ENCODE assay signal across 10 mouse cellular contexts in the genomic region with DNA sequence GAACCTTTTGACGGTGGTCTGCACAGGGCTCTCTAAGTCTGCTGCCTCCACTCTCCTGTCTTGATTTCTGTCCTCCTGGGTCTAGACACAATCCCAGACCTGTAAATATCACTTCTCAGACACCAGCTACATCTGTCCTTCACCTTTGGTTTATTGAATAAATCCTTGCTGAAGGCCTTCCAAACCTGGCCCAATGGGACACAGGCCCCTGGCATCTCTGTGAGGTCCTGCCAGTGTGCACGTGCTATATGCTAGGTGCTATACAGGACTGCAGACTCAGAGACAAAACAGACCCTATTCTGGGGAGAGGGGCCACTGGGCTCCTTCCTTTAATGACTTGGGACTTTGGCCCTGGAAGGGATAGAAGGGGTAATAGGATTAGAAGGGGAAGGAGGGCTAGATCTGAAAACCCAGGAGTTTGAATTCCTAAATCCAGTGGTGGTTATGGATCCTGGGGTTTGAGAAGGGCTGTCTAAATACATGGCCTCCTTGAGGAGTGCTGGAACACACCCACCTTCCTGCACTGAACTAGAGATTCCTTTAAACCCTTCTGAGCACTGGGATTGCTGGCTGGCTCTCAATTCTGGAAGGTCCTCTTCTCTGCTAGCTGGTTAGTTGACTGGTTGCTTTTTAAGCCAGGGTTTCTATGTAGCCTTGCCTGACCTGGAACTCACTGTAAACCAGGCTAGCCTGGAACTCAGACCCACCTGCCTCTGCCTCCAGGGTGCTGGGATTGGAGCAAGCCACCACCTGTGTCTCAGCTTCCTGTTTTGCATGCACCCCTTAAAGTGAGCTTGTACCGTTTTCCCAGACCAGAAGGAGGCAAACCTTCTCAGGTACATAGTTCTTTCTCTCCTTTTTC. TPM values are rescaled to one million over a fixed set of nuclear protein-coding genes. Genes with fewer than 3 reads are reported as not detected.
A peak's percentile ranks its signal among the peaks of the same experiment; 100 is the strongest.
DNase-seq lines count a peak whose midpoint lies in the region; ATAC-seq and TF ChIP-seq lines count a peak whose summit lies in the region.
"Had no signal": no experiment of that assay in that cellular context is flagged by ENCODE, and none has a peak within 500 bp of the region (broad histone marks: within the 10 kb centered on the region; RNA-seq: fewer than 3 reads in every experiment).

No protein-coding gene starts in this region.

- TF ChIP-seq POLR2A in lung, adult 2 months (IDR thresholded peaks at IDR 0.05; ENCODE audit: borderline replicate concordance, extremely low read depth, low read depth, low read length) = peak; percentile 28; the same call in 1 of the 2 replicates

- no peak overlapping the region for H3K9ac ChIP-seq in intestine, embryonic 16.5 days (ENCODE audit: low read depth, low read length)
- no peak overlapping the region for H3K9ac ChIP-seq in stomach, embryonic 16.5 days (ENCODE audit: low read length)
- H3K9ac ChIP-seq: liver, embryonic 14.5 days had no signal

- no peaks in the 10 kb centered on the region for H3K27me3 ChIP-seq in intestine, embryonic 16.5 days (replicated peaks; ENCODE audit: control insufficient read depth, insufficient read depth, low read length)
- no peaks in the 10 kb centered on the region for H3K27me3 ChIP-seq in stomach, embryonic 16.5 days (ENCODE audit: control insufficient read depth, insufficient read depth, low read length)

- WGBS in lung, adult 2 months = 62% methylated on average over 3 of the region's 3 CpGs
- WGBS in intestine, embryonic 16.5 days = 64% methylated on average over 3 of the region's 3 CpGs
- 59% methylated on average over 3 of the region's 3 CpGs for WGBS in stomach, embryonic 16.5 days

- peaks cover 30% of the 10 kb centered on the region for H3K4me1 ChIP-seq in lung, adult 2 months (ENCODE audit: control insufficient read depth, insufficient read depth, low read length)
- peaks cover 34% of the 10 kb centered on the region for H3K4me1 ChIP-seq in intestine, embryonic 16.5 days (ENCODE audit: control insufficient read depth, insufficient read depth, low read length)
- H3K4me1 ChIP-seq in stomach, embryonic 16.5 days (ENCODE audit: control insufficient read depth, insufficient read depth, low read length) = peaks cover 29% of the 10 kb centered on the region

- no peaks in the 10 kb centered on the region for H3K9me3 ChIP-seq in intestine, embryonic 16.5 days (ENCODE audit: control insufficient read depth, low read length)
- no peaks in the 10 kb centered on the region for H3K9me3 ChIP-seq in stomach, embryonic 16.5 days (replicated peaks; ENCODE audit: control insufficient read depth, low read length)

- H3K4me2 ChIP-seq in intestine, embryonic 16.5 days (ENCODE audit: low read depth, low read length) = no peak overlapping the region
- H3K4me2 ChIP-seq in stomach, embryonic 16.5 days (ENCODE audit: low read depth, low read length) = no peak overlapping the region

- H3K4me3 ChIP-seq in lung, adult 2 months (replicated peaks; ENCODE audit: extremely low read depth, low read depth, low read length) = no peak overlapping the region
- no peak overlapping the region for H3K4me3 ChIP-seq in intestine, embryonic 16.5 days (ENCODE audit: low read length)
- no peak overlapping the region for H3K4me3 ChIP-seq in stomach, embryonic 16.5 days (replicated peaks; ENCODE audit: low read length)

- peaks cover 27% of the 10 kb centered on the region for H3K36me3 ChIP-seq in intestine, embryonic 16.5 days (ENCODE audit: control insufficient read depth, insufficient read depth, low read length)
- H3K36me3 ChIP-seq in stomach, embryonic 16.5 days (ENCODE audit: control insufficient read depth, insufficient read depth, low read length) = peaks cover 26% of the 10 kb centered on the region

- DNase-seq in adrenal gland, adult 18-20 months (ENCODE audit: low spot score in 2 of 2) = peak; percentile 20
- DNase-seq in adrenal gland, postnatal 25 days = no peak
- DNase-seq in lung, adult 2 months = peak; percentile 30
- no peak for DNase-seq in lung, postnatal 10 days
- no peak for DNase-seq in right cerebral cortex, postnatal 36 days (ENCODE audit: low spot score in 2 of 2)
- no peak for DNase-seq in gastrocnemius, postnatal 4 days (ENCODE audit: low spot score in 2 of 2)
- DNase-seq: right cerebral cortex, postnatal 4 days had no signal

- peak overlapping the region; percentile 6; the same call in 1 of the 2 replicates for H3K27ac ChIP-seq in intestine, embryonic 16.5 days (ENCODE audit: low read length)
- peak overlapping the region; percentile 77 for H3K27ac ChIP-seq in stomach, embryonic 16.5 days (ENCODE audit: low read length)
- H3K27ac ChIP-seq: liver, embryonic 14.5 days had no signal

- TF ChIP-seq CTCF in lung, adult 2 months (IDR thresholded peaks at IDR 0.05; ENCODE audit: insufficient read depth, low read length) = no peak

- ATAC-seq in intestine, embryonic 16.5 days = no peak
- ATAC-seq in stomach, embryonic 16.5 days (ENCODE audit: insufficient read depth, low FRiP score) = no peak

RNA-seq across cellular contexts. Expression of a gene that starts 15.4 kb away (rescaled TPM):
- total RNA-seq in adrenal gland, adult 18-20 months (2021) = 10 to 100 TPM; 46.5 to 56.8 TPM
- total RNA-seq in adrenal gland, postnatal 25 days (2021) = 50.9 and 52.6 TPM in 2 replicates
- polyA plus RNA-seq in lung, adult 2 months (2012; rRNA removed) = 87.2 and 115 TPM in 2 replicates
- 10.1 and 13.7 TPM in 2 replicates for polyA plus RNA-seq in intestine, embryonic 16.5 days (2015; fragmentation: Nextera tagmentation; extraction: Ambion mirVana)
- polyA plus RNA-seq in stomach, embryonic 16.5 days (2015; fragmentation: Nextera tagmentation; extraction: Ambion mirVana) = 11.8 and 16.2 TPM in 2 replicates
- total RNA-seq in gastrocnemius, postnatal 4 days (2021) = 10 to 100 TPM; 40.4 to 41.4 TPM

RNA-seq across cellular contexts. Expression of a gene that starts 56.1 kb away (rescaled TPM):
- 10 to 100 TPM; 56.9 to 64.9 TPM for total RNA-seq in adrenal gland, adult 18-20 months (2021)
- total RNA-seq in adrenal gland, postnatal 25 days (2021) = 50.3 and 61.0 TPM in 2 replicates
- polyA plus RNA-seq in lung, adult 2 months (2012; rRNA removed) = 21.5 and 27.1 TPM in 2 replicates
- polyA plus RNA-seq in intestine, embryonic 16.5 days (2015; fragmentation: Nextera tagmentation; extraction: Ambion mirVana) = 53.9 and 64.5 TPM in 2 replicates
- 98.1 and 105 TPM in 2 replicates for polyA plus RNA-seq in stomach, embryonic 16.5 days (2015; fragmentation: Nextera tagmentation; extraction: Ambion mirVana)
- total RNA-seq in gastrocnemius, postnatal 4 days (2021) = 10 to 100 TPM; 34.8 to 37.9 TPM

RNA-seq across cellular contexts. Expression of a gene that starts 56.3 kb away (rescaled TPM):
- 1 to 10 TPM; 8.1 to 8.3 TPM for total RNA-seq in adrenal gland, adult 18-20 months (2021)
- total RNA-seq in adrenal gland, postnatal 25 days (2021) = 8.0 and 12.7 TPM in 2 replicates
- polyA plus RNA-seq in lung, adult 2 months (2012; rRNA removed) = 3.8 and 6.5 TPM in 2 replicates
- 16.7 and 18.1 TPM in 2 replicates for polyA plus RNA-seq in intestine, embryonic 16.5 days (2015; fragmentation: Nextera tagmentation; extraction: Ambion mirVana)
- 16.6 and 19.3 TPM in 2 replicates for polyA plus RNA-seq in stomach, embryonic 16.5 days (2015; fragmentation: Nextera tagmentation; extraction: Ambion mirVana)
- 10 to 100 TPM in 1 of 2 experiments, 1 to 10 TPM in 1; 7.8 to 11.2 TPM for total RNA-seq in gastrocnemius, postnatal 4 days (2021)

Comparison
In these comparisons a context has a peak if more than half of its experiments do, and no peak if none do; other contexts are left out.
1. DNase-seq: peak in adrenal gland, adult 18-20 months (2 of 2) and lung, adult 2 months (single experiment); none in adrenal gland, postnatal 25 days (single experiment), lung, postnatal 10 days (single experiment), right cerebral cortex, postnatal 36 days (0 of 2) and gastrocnemius, postnatal 4 days (0 of 2).